Mouse (Mus musculus): ENCODE results near the gene Abcc1.

DNA sequence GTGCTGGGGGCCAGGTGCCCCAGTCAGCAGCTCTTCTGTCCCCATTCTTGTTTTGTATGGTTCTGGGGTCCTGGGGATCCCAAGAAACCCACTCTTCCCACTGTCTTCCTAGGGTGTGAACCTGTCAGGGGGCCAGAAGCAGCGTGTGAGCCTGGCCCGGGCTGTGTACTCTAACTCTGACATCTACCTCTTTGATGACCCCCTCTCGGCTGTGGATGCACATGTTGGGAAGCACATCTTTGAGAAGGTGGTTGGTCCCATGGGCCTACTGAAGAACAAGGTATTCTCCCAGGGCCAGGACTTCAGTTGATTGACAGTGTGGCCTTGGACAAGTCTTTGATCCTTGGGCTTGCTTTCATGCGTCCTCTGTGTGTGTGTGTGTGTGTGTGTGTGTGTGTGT lies 86.0 kb downstream of the Abcc1 start:
- TF ChIP-seq FLI1 (IDR thresholded peaks at IDR 0.05; ENCODE audit: low read length), result no peak
- TF ChIP-seq GATA1 (IDR thresholded peaks at IDR 0.05; ENCODE audit: borderline replicate concordance, low read length), result no peak

Measured in megakaryocyte, embryonic 14.5 days (primary cell).